9 mouse cellular contexts compared by ENCODE assay signal in genomic region chr14:29696131-29696530, GRCm38 (mm10). TPM values are rescaled to one million over a fixed set of nuclear protein-coding genes. Genes with fewer than 3 reads are reported as not detected.
DNase-seq lines count a peak whose midpoint lies in the region; ATAC-seq lines count a peak whose summit lies in the region.
"Had no signal": no experiment of that assay in that cellular context is flagged by ENCODE, and none has a peak within 500 bp of the region (broad histone marks: within the 10 kb centered on the region; RNA-seq: fewer than 3 reads in every experiment).

No protein-coding gene starts in this region.

- DNase-seq in intestine, embryonic 14.5 days (ENCODE audit: low spot score): peak; percentile 58
- peak; percentile 36 for DNase-seq in cerebellum, adult 11-12 months
- peak; percentile 78 for DNase-seq in forebrain, embryonic 14.5 days (ENCODE audit: low spot score)
- peak; percentile 45 for DNase-seq in kidney, postnatal 14 days
- peak; percentile 4 to 5 for DNase-seq in lung, adult 18-20 months
- DNase-seq in retina, embryonic 14.5 days (ENCODE audit: low spot score): peak; percentile 75
- no peak for DNase-seq in spleen, adult 18-20 months

- H3K4me2 ChIP-seq in intestine, embryonic 14.5 days (ENCODE audit: low read length): no peak overlapping the region
- H3K4me2 ChIP-seq in intestine, embryonic 15.5 days (replicated peaks): no peak overlapping the region
- H3K4me2 ChIP-seq in forebrain, embryonic 14.5 days (ENCODE audit: low read length): no peak overlapping the region
- H3K4me2 ChIP-seq: limb, embryonic 12.5 days had no signal

- H3K9me3 ChIP-seq in intestine, embryonic 14.5 days (ENCODE audit: control insufficient read depth, low read length): no peaks in the 10 kb centered on the region
- H3K9me3 ChIP-seq in intestine, embryonic 15.5 days: no peaks in the 10 kb centered on the region
- H3K9me3 ChIP-seq in forebrain, embryonic 14.5 days (replicated peaks; ENCODE audit: control insufficient read depth, low read length): no peaks in the 10 kb centered on the region
- H3K9me3 ChIP-seq: limb, embryonic 12.5 days had no signal

- H3K27ac ChIP-seq in intestine, embryonic 14.5 days (ENCODE audit: low read depth): no peak overlapping the region
- H3K27ac ChIP-seq in intestine, embryonic 15.5 days: no peak overlapping the region
- H3K27ac ChIP-seq in forebrain, embryonic 14.5 days (ENCODE audit: low read depth, low read length): no peak overlapping the region
- H3K27ac ChIP-seq: limb, embryonic 12.5 days had no signal

- H3K27me3 ChIP-seq in intestine, embryonic 14.5 days (replicated peaks; ENCODE audit: control insufficient read depth, insufficient read depth, low read length): no peaks in the 10 kb centered on the region
- no peaks in the 10 kb centered on the region; the same call in 1 of the 2 replicates for H3K27me3 ChIP-seq in intestine, embryonic 15.5 days (replicated peaks)
- no peaks in the 10 kb centered on the region for H3K27me3 ChIP-seq in forebrain, embryonic 14.5 days (replicated peaks; ENCODE audit: control insufficient read depth, insufficient read depth, low read length)
- H3K27me3 ChIP-seq: limb, embryonic 12.5 days had no signal

- no peak overlapping the region for H3K9ac ChIP-seq in intestine, embryonic 14.5 days (ENCODE audit: low read length)
- H3K9ac ChIP-seq in intestine, embryonic 15.5 days: no peak overlapping the region
- no peak overlapping the region for H3K9ac ChIP-seq in forebrain, embryonic 14.5 days (ENCODE audit: low read length)
- H3K9ac ChIP-seq: limb, embryonic 12.5 days had no signal

- H3K4me1 ChIP-seq in intestine, embryonic 14.5 days (replicated peaks; ENCODE audit: control insufficient read depth, insufficient read depth, low read length): no peaks in the 10 kb centered on the region
- H3K4me1 ChIP-seq in intestine, embryonic 15.5 days (replicated peaks): no peaks in the 10 kb centered on the region
- peaks cover 4% of the 10 kb centered on the region for H3K4me1 ChIP-seq in forebrain, embryonic 14.5 days (ENCODE audit: control insufficient read depth, insufficient read depth, low read length)
- H3K4me1 ChIP-seq: limb, embryonic 12.5 days had no signal

- H3K4me3 ChIP-seq in intestine, embryonic 14.5 days (ENCODE audit: low read depth, low read length): no peak overlapping the region
- H3K4me3 ChIP-seq in intestine, embryonic 15.5 days (replicated peaks): no peak overlapping the region
- H3K4me3 ChIP-seq in forebrain, embryonic 14.5 days (ENCODE audit: low read depth, low read length): no peak overlapping the region
- H3K4me3 ChIP-seq: limb, embryonic 12.5 days had no signal

- WGBS in intestine, embryonic 14.5 days: 9% methylated on average over 3 of the region's 3 CpGs
- WGBS in intestine, embryonic 15.5 days: 9% methylated on average over 3 of the region's 3 CpGs
- 10% methylated on average over 3 of the region's 3 CpGs for WGBS in forebrain, embryonic 14.5 days

- no peak for ATAC-seq in intestine, embryonic 14.5 days (replicated peaks; ENCODE audit: low FRiP score, low TSS enrichment, low read depth)
- no peak for ATAC-seq in intestine, embryonic 15.5 days
- ATAC-seq in forebrain, embryonic 14.5 days: peak; percentile 69

- H3K36me3 ChIP-seq in intestine, embryonic 14.5 days (ENCODE audit: control insufficient read depth, insufficient read depth, low read length): no peaks in the 10 kb centered on the region
- H3K36me3 ChIP-seq in intestine, embryonic 15.5 days: no peaks in the 10 kb centered on the region
- no peaks in the 10 kb centered on the region for H3K36me3 ChIP-seq in forebrain, embryonic 14.5 days (ENCODE audit: control insufficient read depth, insufficient read depth, low read length)
- H3K36me3 ChIP-seq: limb, embryonic 12.5 days had no signal

RNA-seq across cellular contexts. Expression of gene Cacna2d3, which starts 25.5 kb away (rescaled TPM):
- 2.2 and 2.3 TPM in 2 replicates for polyA plus RNA-seq in intestine, embryonic 14.5 days (2014; fragmentation: Nextera tagmentation; extraction: Ambion mirVana)
- 1.4 and 1.7 TPM in 2 replicates for polyA plus RNA-seq in intestine, embryonic 15.5 days (2015; fragmentation: Nextera tagmentation; extraction: Ambion mirVana)
- 14.5 and 19.1 TPM in 2 replicates for polyA plus RNA-seq in forebrain, embryonic 14.5 days (2014; fragmentation: Nextera tagmentation; extraction: Ambion mirVana)

Comparison
In these comparisons a context has a peak if more than half of its experiments do, and no peak if none do; other contexts are left out.
1. DNase-seq: peak in intestine, embryonic 14.5 days (single experiment), cerebellum, adult 11-12 months (single experiment), forebrain, embryonic 14.5 days (single experiment), kidney, postnatal 14 days (single experiment), lung, adult 18-20 months (2 of 2) and retina, embryonic 14.5 days (single experiment); none in spleen, adult 18-20 months (0 of 2).